Mouse (Mus musculus): Measurements from ENCODE around the gene Igf1r. TPM values are rescaled to one million over a fixed set of nuclear protein-coding genes. Genes with fewer than 3 reads are reported as not detected.

Igf1r gene
- polyA plus RNA-seq, 1 experiment, result 9.8 TPM

DNA sequence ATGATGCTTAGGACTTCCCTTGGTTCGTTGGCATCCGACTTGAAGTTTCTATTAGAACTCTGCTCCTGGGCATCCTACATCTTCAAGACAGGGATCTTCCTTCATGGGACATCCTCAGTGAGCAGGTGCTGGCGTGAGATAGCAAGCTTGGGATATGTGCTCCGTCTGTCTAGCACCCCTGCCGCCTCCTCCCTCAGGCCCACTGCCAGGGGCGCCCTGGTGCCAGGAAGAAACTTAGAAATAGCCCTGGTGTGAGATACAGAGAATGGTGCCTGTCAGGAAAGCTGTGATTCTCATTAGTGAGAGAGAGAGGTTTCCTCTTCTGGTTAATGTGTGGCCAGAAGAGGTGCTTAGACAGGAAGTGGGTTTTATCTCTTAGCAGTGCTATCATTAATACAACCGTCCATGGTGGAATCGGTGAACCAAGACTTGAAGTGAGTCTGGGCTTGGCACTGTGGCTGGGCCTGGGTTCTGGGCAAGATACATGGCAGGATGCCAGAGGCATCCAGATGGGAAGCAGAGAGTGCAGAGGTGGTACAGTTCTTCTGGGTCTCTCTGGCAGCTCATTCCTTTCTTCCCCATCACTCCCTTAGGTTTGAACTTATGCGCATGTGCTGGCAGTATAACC is 272.9 kb downstream of the Igf1r start:
- TF ChIP-seq MAX (IDR thresholded peaks at IDR 0.05) (no peak), MYOG (IDR thresholded peaks at IDR 0.05; ENCODE audit: control insufficient read depth, extremely low read depth, insufficient read length) (no peak), FOSL1 (IDR thresholded peaks at IDR 0.05; ENCODE audit: insufficient read depth, low read length, poor library complexity, severe bottlenecking) (no peak), MYOD1 (IDR thresholded peaks at IDR 0.05; ENCODE audit: control insufficient read depth, insufficient read length, low read depth) (no peak), CEBPB (IDR thresholded peaks at IDR 0.05; ENCODE audit: low read depth) (no peak), CTCF (IDR thresholded peaks at IDR 0.05; ENCODE audit: control insufficient read depth, insufficient read depth, insufficient read length) (no peak), USF1 (IDR thresholded peaks at IDR 0.05; ENCODE audit: low read depth) (no peak)
- H3K36me3 ChIP-seq (ENCODE audit: control insufficient read depth, insufficient read depth), result peaks cover 6% of the 10 kb centered on the region

GRCm38 (mm10) chr7:68227021-68227420 is 274.4 kb downstream of the Igf1r start:
- peaks cover 5% of the 10 kb centered on the region for H3K36me3 ChIP-seq (ENCODE audit: control insufficient read depth, insufficient read depth)

More for the DNA sequence above, 272.9 kb downstream of the Igf1r start:
- no peak overlapping the region for H3ac ChIP-seq (ENCODE audit: control insufficient read depth, insufficient read length, low read depth)
- H3K4me3 ChIP-seq (ENCODE audit: insufficient read depth, poor library complexity, severe bottlenecking), result no peak overlapping the region
- H3K27me3 ChIP-seq (ENCODE audit: control insufficient read depth, insufficient read depth, insufficient read length), result no peaks in the 10 kb centered on the region
- H3K79me3 ChIP-seq (ENCODE audit: low read depth), result no peaks in the 10 kb centered on the region
- H3K79me2 ChIP-seq (ENCODE audit: control insufficient read depth, insufficient read depth), result no peaks in the 10 kb centered on the region

GRCm38 (mm10) chr7:68227621-68228020 is 275.0 kb downstream of the Igf1r start:
- no peaks in the 10 kb centered on the region for H3K79me2 ChIP-seq (ENCODE audit: control insufficient read depth, insufficient read depth)
- no peaks in the 10 kb centered on the region for H3K79me3 ChIP-seq (ENCODE audit: low read depth)
- H3K4me3 ChIP-seq (ENCODE audit: insufficient read depth, poor library complexity, severe bottlenecking), result no peak overlapping the region
- no peak overlapping the region for H3ac ChIP-seq (ENCODE audit: control insufficient read depth, insufficient read length, low read depth)
- H3K27me3 ChIP-seq (ENCODE audit: control insufficient read depth, insufficient read depth, insufficient read length), result no peaks in the 10 kb centered on the region
- no peak for TF ChIP-seq MAX (IDR thresholded peaks at IDR 0.05)
- no peak for TF ChIP-seq FOSL1 (IDR thresholded peaks at IDR 0.05; ENCODE audit: insufficient read depth, low read length, poor library complexity, severe bottlenecking)
- no peak for TF ChIP-seq CTCF (IDR thresholded peaks at IDR 0.05; ENCODE audit: control insufficient read depth, insufficient read depth, insufficient read length)
- TF ChIP-seq MYOG (IDR thresholded peaks at IDR 0.05; ENCODE audit: control insufficient read depth, extremely low read depth, insufficient read length), result no peak
- TF ChIP-seq MYOD1 (IDR thresholded peaks at IDR 0.05; ENCODE audit: control insufficient read depth, insufficient read length, low read depth), result no peak
- TF ChIP-seq CEBPB (IDR thresholded peaks at IDR 0.05; ENCODE audit: low read depth), result no peak
- TF ChIP-seq USF1 (IDR thresholded peaks at IDR 0.05; ENCODE audit: low read depth), result no peak
- H3K36me3 ChIP-seq (ENCODE audit: control insufficient read depth, insufficient read depth), result no peaks in the 10 kb centered on the region

More at GRCm38 (mm10) chr7:68227021-68227420, 274.4 kb downstream of the Igf1r start:
- TF ChIP-seq USF1 (IDR thresholded peaks at IDR 0.05; ENCODE audit: low read depth) (no peak), CTCF (IDR thresholded peaks at IDR 0.05; ENCODE audit: control insufficient read depth, insufficient read depth, insufficient read length) (no peak), MYOG (IDR thresholded peaks at IDR 0.05; ENCODE audit: control insufficient read depth, extremely low read depth, insufficient read length) (no peak), MAX (IDR thresholded peaks at IDR 0.05) (no peak), CEBPB (IDR thresholded peaks at IDR 0.05; ENCODE audit: low read depth) (no peak), MYOD1 (IDR thresholded peaks at IDR 0.05; ENCODE audit: control insufficient read depth, insufficient read length, low read depth) (no peak), FOSL1 (IDR thresholded peaks at IDR 0.05; ENCODE audit: insufficient read depth, low read length, poor library complexity, severe bottlenecking) (no peak)
- H3K79me2 ChIP-seq (ENCODE audit: control insufficient read depth, insufficient read depth), result no peaks in the 10 kb centered on the region
- no peaks in the 10 kb centered on the region for H3K27me3 ChIP-seq (ENCODE audit: control insufficient read depth, insufficient read depth, insufficient read length)
- no peak overlapping the region for H3K4me3 ChIP-seq (ENCODE audit: insufficient read depth, poor library complexity, severe bottlenecking)
- H3K79me3 ChIP-seq (ENCODE audit: low read depth), result no peaks in the 10 kb centered on the region
- no peak overlapping the region for H3ac ChIP-seq (ENCODE audit: control insufficient read depth, insufficient read length, low read depth)

- TF ChIP-seq CEBPB (IDR thresholded peaks at IDR 0.05; ENCODE audit: low read depth) (no peak), USF1 (IDR thresholded peaks at IDR 0.05; ENCODE audit: low read depth) (no peak), CTCF (IDR thresholded peaks at IDR 0.05; ENCODE audit: control insufficient read depth, insufficient read depth, insufficient read length) (no peak), MYOD1 (IDR thresholded peaks at IDR 0.05; ENCODE audit: control insufficient read depth, insufficient read length, low read depth) (no peak), FOSL1 (IDR thresholded peaks at IDR 0.05; ENCODE audit: insufficient read depth, low read length, poor library complexity, severe bottlenecking) (no peak), MYOG (IDR thresholded peaks at IDR 0.05; ENCODE audit: control insufficient read depth, extremely low read depth, insufficient read length) (no peak)
- Histone ChIP-seq H3K4me3 (ENCODE audit: insufficient read depth, poor library complexity, severe bottlenecking) (no peak overlapping the region), H3K27me3 (ENCODE audit: control insufficient read depth, insufficient read depth, insufficient read length) (no peaks in the 10 kb centered on the region), H3K79me3 (ENCODE audit: low read depth) (no peaks in the 10 kb centered on the region), H3K79me2 (ENCODE audit: control insufficient read depth, insufficient read depth) (no peaks in the 10 kb centered on the region), H3K36me3 (ENCODE audit: control insufficient read depth, insufficient read depth) (no peaks in the 10 kb centered on the region), H3ac (ENCODE audit: control insufficient read depth, insufficient read length, low read depth) (no peak overlapping the region)
These were observed 275.9 kb downstream of the Igf1r start for GRCm38 (mm10) chr7:68228491-68228890.

DNA sequence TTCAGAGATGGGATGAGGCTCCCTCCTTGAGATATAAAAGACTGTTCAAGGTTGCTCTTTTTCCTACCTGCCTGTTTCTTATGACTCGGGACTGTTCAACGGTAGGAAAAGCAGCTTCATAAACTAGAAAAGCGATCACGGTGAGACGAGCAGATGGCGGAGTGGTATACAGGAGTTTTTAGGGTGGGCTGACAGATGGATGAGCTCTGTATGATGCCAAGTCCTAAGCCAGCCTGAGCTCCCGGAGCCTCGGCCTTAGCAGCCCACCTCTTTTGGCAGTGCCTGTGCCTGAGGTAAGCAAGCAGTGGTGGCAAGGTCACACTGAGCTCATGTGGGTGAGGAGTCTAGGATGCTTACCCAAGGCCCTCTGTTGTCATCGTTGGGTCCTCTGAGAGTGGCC is 278.2 kb downstream of the Igf1r start:
- H3K79me2 ChIP-seq (ENCODE audit: control insufficient read depth, insufficient read depth), result no peaks in the 10 kb centered on the region
- TF ChIP-seq CEBPB (IDR thresholded peaks at IDR 0.05; ENCODE audit: low read depth) (no peak), MAX (IDR thresholded peaks at IDR 0.05) (no peak), CTCF (IDR thresholded peaks at IDR 0.05; ENCODE audit: control insufficient read depth, insufficient read depth, insufficient read length) (no peak), MYOG (IDR thresholded peaks at IDR 0.05; ENCODE audit: control insufficient read depth, extremely low read depth, insufficient read length) (no peak), FOSL1 (IDR thresholded peaks at IDR 0.05; ENCODE audit: insufficient read depth, low read length, poor library complexity, severe bottlenecking) (no peak), USF1 (IDR thresholded peaks at IDR 0.05; ENCODE audit: low read depth) (no peak), MYOD1 (IDR thresholded peaks at IDR 0.05; ENCODE audit: control insufficient read depth, insufficient read length, low read depth) (no peak)
- no peak overlapping the region for H3K4me3 ChIP-seq (ENCODE audit: insufficient read depth, poor library complexity, severe bottlenecking)
- H3K27me3 ChIP-seq (ENCODE audit: control insufficient read depth, insufficient read depth, insufficient read length), result no peaks in the 10 kb centered on the region
- H3K36me3 ChIP-seq (ENCODE audit: control insufficient read depth, insufficient read depth), result no peaks in the 10 kb centered on the region
- no peak overlapping the region for H3ac ChIP-seq (ENCODE audit: control insufficient read depth, insufficient read length, low read depth)
- no peaks in the 10 kb centered on the region for H3K79me3 ChIP-seq (ENCODE audit: low read depth)
